Mouse (Mus musculus) embryonic facial prominence, embryonic 12.5 days (tissue): ENCODE results near the gene Myo3b. TPM values are rescaled to one million over a fixed set of nuclear protein-coding genes. Genes with fewer than 3 reads are reported as not detected.

Experiments used
- ATAC-seq: fragments of 200-750 bp; cut with Nextera tagmentation; 2 replicates; pipeline ENCODE4 v1.8.0; 2017; ENCODE audit not compliant: insufficient number of reproducible peaks, insufficient read depth, low FRiP score, low TSS enrichment
- H3K27ac ChIP-seq: fragments of 300-500 bp; sonication (generic); 2 replicates; pipeline ENCODE4 v1.5.1; 2016; ENCODE audit warnings: mild to moderate bottlenecking
- H3K27me3 ChIP-seq: fragments of 300-500 bp; sonication (generic); 2 replicates; pipeline ENCODE4 v1.6.1; 2016; ENCODE audit warnings: mild to moderate bottlenecking, moderate library complexity
- H3K36me3 ChIP-seq: fragments of 300-500 bp; sonication (generic); 2 replicates; pipeline ENCODE4 v1.6.1; 2016; ENCODE audit warnings: mild to moderate bottlenecking
- H3K4me1 ChIP-seq: fragments of 300-500 bp; sonication (generic); 2 replicates; pipeline ENCODE4 v1.6.1; 2016
- H3K4me2 ChIP-seq: fragments of 300-500 bp; sonication (generic); replicated peaks from 2 replicates; pipeline ENCODE4 v1.6.1; 2016; ENCODE audit warnings: mild to moderate bottlenecking, moderate library complexity
- H3K4me3 ChIP-seq: fragments of 300-500 bp; sonication (generic); 2 replicates; pipeline ENCODE4 v1.5.1; 2016; ENCODE audit warnings: mild to moderate bottlenecking
- H3K9ac ChIP-seq: fragments of 300-500 bp; sonication (generic); 2 replicates; pipeline ENCODE4 v1.6.1; 2016; ENCODE audit warnings: mild to moderate bottlenecking, moderate library complexity
- H3K9me3 ChIP-seq: fragments of 300-500 bp; sonication (generic); 2 replicates; pipeline ENCODE4 v1.6.1; 2016; ENCODE audit warnings: mild to moderate bottlenecking, moderate library complexity
- WGBS: fragments of 180-500 bp; shearing (Covaris S2); methylation state at CpG from one replicate; pipeline ENCODE4 v1.1.7; 2016; 5-methylcytosine and 5-hydroxymethylcytosine counted together
- polyA plus RNA-seq: library from polyadenylated mRNA; unstranded; fragments of >200 nt; fragmentation: Nextera tagmentation; extraction: Ambion mirVana; gene quantifications from 2 replicates; pipeline ENCODE4 v1.2.1, GENCODE M21; 2016

The Myo3b gene
- polyA plus RNA-seq, 1 experiment from 2014 or later, result 0.12 TPM

DNA sequence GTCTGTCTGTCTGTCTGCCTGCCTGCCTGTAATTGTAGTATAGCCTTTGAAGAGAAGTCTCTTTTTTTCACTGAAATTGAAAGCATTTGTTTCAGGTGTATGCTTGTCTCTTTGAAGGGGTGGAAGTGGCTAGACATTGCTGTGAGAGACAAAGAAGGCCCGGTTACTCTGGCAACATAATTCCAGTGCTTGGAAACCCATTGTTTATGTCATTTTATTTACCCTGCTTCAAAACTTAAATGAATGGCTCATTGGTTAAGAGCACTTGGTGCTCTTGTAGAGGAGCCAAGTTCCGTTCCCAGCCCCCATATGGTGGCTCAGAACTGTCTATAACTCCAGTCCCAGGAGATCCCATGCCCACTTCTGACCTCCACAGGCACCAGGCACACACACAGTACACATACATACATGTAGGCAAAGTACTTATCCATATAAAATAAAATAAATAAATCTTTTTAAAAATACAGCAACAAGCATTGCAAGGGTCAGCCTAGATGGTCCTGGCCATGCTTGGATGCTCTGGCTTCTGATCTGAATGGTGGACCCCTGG lies 221.8 kb downstream of the Myo3b start:
- H3K4me2 ChIP-seq, result no peak overlapping the region
- no peak overlapping the region for H3K4me3 ChIP-seq
- peaks cover 20% of the 10 kb centered on the region for H3K4me1 ChIP-seq
- 77% methylated on average over 2 of the region's 2 CpGs for WGBS
- H3K9me3 ChIP-seq, result no peaks in the 10 kb centered on the region
- H3K27ac ChIP-seq, result no peak overlapping the region
- no peak for ATAC-seq
- no peaks in the 10 kb centered on the region for H3K36me3 ChIP-seq
- no peaks in the 10 kb centered on the region for H3K27me3 ChIP-seq
- no peak overlapping the region for H3K9ac ChIP-seq

DNA sequence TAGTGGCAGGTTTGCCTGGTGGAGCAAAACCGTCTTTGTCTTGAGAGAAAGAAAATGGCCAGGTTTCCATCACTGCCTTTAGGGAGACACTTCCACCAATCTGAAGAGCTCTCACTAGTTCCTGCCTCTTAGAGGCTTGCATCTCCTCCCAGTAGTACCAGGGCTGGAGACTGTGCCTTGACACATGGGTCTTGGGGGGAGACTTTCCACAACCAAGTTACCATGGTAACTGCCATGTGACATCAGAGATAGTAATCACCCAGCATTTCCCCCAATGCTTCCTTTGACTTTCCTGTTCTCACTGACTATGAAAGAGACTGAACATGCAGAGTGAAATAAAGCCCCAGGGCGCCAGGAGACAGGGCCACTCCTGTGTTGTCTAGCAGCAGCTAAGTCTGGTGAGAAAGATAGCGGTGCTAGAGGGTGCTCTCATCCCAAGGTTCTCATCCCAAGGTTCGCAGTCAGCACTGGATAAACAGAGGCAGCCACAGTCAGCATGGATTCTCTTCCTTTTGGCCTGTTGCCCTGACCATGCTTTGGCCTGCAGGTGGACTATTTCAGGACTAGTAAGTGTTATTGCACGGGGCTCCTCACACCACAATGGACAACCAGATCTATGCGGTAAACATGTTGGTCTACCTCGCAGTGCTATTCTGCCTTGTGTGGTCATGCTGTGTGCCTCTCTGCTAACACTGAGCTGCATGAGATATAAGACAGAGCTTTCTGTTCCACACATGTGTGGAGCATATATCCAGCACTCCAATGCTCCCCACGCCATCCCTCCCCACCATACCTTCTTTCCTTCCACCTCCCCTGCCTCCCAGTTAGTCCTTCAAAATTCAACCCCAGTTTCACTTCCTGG lies 223.0 kb downstream of the Myo3b start:
- WGBS, result 64% methylated on average over 8 of the region's 8 CpGs
- Histone ChIP-seq H3K27me3 (no peaks in the 10 kb centered on the region), H3K27ac (peak overlapping the region; percentile 63; the same call in 1 of the 2 replicates), H3K36me3 (no peaks in the 10 kb centered on the region), H3K9me3 (no peaks in the 10 kb centered on the region), H3K9ac (no peak overlapping the region), H3K4me1 (peaks cover 20% of the 10 kb centered on the region), H3K4me2 (peak overlapping the region; percentile 11; the same call in 1 of the 2 replicates), H3K4me3 (no peak overlapping the region)
- ATAC-seq, result peak; percentile 22; the same call in 1 of the 2 replicates

DNA sequence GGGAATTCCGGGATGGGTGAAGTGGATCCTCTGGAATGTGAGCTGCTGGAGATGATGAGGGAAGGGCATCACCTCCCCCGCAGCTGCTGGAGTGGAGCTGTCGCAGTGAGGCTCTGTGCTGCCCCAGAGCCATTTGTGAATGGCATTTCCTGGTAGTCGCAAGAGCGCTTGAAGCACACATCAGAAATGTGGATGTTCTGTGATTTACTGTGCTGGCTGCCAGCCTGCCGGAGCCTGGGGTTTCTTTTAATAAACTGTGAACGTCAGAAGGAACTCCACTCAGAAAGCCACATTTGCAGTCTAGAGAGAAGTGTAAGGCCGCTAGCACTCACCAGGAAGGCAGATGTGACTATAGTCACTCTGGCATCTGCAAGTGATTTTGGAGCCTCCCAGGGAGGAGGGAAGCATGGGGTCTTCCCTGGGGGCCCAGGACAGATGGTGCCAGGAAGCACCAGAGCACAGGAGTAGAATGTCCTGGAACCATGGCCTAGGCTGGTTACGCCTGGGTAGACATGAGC lies 223.7 kb downstream of the Myo3b start:
- Histone ChIP-seq H3K4me2 (peak overlapping the region; percentile 11; the same call in 1 of the 2 replicates), H3K4me1 (peaks cover 20% of the 10 kb centered on the region), H3K9ac (no peak overlapping the region), H3K27me3 (no peaks in the 10 kb centered on the region), H3K9me3 (no peaks in the 10 kb centered on the region), H3K4me3 (no peak overlapping the region), H3K36me3 (no peaks in the 10 kb centered on the region), H3K27ac (peak overlapping the region; percentile 63; the same call in 1 of the 2 replicates)
- no peak for ATAC-seq
- WGBS, result 13% methylated on average over 9 of the region's 9 CpGs

DNA sequence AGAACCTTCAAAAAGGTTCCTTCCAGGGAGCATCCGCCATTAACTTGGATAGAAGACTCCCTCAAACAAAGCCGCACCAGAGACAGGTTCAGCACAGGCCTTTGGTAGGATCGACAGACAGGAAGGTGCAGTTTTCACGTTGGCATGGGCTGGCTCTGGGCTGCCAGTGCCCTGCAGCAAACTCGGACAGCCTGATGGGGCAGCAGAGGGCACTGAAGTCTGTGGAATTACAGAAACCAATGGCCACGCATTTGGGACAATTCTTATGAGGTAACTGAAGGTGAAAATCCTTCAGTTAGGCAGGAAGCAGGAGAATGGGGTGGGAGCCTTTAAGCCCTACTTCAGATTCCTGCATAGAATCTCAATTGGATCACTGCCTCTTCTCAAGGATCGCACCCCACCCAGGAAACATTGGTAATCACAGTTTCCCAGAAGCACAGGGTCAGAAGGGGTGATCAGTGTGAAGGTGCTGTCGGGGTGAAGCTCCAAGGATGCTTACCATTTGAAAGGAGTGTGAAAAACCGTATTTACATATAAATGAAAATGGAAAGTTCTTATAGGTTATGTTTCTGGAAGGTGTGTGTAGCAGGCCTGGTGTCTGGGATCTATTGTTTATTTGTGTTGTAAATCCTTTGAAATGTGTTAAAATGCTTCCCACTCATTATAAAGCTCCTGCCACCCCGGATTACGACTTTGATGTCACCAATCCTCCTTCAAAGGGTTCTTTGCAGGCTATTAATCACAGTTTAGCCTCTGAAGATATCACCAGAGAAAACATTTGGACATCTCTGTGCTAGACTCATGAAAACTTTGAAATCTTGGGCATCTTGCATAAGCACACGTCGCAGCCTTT lies 239.7 kb downstream of the Myo3b start:
- WGBS, result 41% methylated on average over 13 of the region's 13 CpGs
- no peak for ATAC-seq
- Histone ChIP-seq H3K9me3 (no peaks in the 10 kb centered on the region), H3K4me3 (no peak overlapping the region), H3K27me3 (no peaks in the 10 kb centered on the region), H3K36me3 (no peaks in the 10 kb centered on the region), H3K4me1 (no peaks in the 10 kb centered on the region), H3K4me2 (no peak overlapping the region), H3K9ac (no peak overlapping the region), H3K27ac (no peak overlapping the region)

DNA sequence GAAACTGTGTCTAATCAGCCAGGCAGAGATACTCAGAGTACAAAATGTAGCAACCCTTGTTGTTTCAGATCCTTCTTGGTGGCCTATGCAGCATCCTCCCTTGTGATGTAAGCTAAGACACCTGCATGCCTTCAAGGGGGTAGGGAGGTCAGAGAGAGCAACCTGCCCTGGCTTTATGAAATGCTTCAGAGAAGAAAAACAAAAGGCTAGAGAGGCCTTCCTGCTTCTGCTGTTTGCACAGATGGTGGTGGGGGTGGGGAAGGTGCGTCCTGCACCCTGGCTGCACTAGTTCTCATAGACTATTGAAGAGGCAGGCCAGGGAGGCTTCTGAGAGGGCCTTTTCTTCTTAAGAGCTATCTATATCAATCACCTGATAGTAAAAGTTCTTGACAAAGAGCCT lies 245.2 kb downstream of the Myo3b start:
- Histone ChIP-seq H3K4me3 (no peak overlapping the region), H3K27me3 (no peaks in the 10 kb centered on the region), H3K4me1 (no peaks in the 10 kb centered on the region), H3K27ac (no peak overlapping the region), H3K4me2 (no peak overlapping the region), H3K9ac (no peak overlapping the region), H3K36me3 (no peaks in the 10 kb centered on the region), H3K9me3 (no peaks in the 10 kb centered on the region)
- ATAC-seq, result no peak
- 71% methylated on average over 1 of the region's 1 CpGs for WGBS

DNA sequence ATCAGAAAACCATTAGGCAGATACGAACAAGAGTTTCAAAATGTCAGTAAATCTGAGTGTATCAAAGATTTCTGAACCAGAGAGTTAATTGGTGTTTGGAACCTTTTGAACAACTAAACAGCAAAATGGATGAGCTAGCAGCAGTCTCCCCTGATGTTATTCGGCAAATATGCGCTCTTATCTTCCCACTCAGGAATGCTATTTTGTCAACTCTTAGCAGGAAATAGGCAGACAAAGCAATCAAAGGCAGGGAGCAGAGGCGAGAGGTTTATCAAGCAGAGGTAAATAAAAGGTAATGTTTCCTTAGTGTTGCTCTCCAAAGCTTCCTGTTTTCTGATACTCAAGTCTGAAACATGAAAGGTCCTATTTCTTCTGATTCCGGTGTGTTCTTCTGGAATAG lies 252.1 kb downstream of the Myo3b start:
- Histone ChIP-seq H3K9me3 (no peaks in the 10 kb centered on the region), H3K36me3 (no peaks in the 10 kb centered on the region), H3K4me3 (no peak overlapping the region), H3K27me3 (no peaks in the 10 kb centered on the region), H3K4me2 (no peak overlapping the region), H3K27ac (no peak overlapping the region), H3K9ac (no peak overlapping the region), H3K4me1 (no peaks in the 10 kb centered on the region)
- WGBS, result 60% methylated on average over 5 of the region's 5 CpGs
- no peak for ATAC-seq

DNA sequence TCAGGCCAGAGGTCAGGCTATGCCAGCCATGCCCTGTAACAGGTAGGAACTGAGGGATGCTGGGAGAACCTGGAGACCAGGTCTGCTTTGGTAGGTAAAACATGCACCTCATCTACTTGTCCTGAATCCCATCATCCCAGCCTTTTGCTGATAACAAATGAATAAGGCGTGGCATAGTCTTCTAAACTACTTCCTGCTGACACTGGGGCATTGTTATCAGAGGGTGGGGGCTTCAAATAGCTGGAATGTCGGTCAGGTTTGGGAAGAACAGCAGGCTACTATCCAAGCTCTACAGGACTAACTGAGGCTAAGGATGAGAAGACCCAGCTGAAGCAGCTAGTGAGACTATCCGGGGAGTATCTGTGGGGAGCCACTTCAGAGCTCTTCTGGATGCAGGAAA lies 253.8 kb downstream of the Myo3b start:
- Histone ChIP-seq H3K4me2 (no peak overlapping the region), H3K27me3 (no peaks in the 10 kb centered on the region), H3K4me1 (no peaks in the 10 kb centered on the region), H3K9me3 (no peaks in the 10 kb centered on the region), H3K36me3 (no peaks in the 10 kb centered on the region), H3K4me3 (no peak overlapping the region), H3K9ac (no peak overlapping the region), H3K27ac (no peak overlapping the region)
- 58% methylated on average over 3 of the region's 3 CpGs for WGBS
- no peak for ATAC-seq

DNA sequence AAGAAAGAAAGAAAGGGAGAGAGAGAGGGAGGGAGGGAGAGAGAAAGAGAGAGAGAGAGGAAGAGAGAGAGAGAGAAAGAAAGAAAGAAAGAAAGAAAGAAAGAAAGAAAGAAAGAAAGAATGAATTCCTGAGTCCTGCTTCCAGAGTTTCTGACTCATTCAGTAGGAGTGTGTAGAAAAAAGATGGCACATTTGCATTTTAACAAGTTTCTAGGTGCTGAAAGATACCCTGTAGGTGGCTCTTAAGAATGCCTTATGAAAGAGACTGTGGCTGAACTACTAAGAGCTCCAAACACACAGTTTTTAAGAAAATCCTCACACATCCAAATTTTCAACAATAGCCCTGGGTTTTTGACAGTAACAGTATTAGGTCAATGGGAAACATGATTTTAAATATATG lies 264.0 kb downstream of the Myo3b start:
- no peak for ATAC-seq
- Histone ChIP-seq H3K27ac (no peak overlapping the region), H3K4me1 (no peaks in the 10 kb centered on the region)

DNA sequence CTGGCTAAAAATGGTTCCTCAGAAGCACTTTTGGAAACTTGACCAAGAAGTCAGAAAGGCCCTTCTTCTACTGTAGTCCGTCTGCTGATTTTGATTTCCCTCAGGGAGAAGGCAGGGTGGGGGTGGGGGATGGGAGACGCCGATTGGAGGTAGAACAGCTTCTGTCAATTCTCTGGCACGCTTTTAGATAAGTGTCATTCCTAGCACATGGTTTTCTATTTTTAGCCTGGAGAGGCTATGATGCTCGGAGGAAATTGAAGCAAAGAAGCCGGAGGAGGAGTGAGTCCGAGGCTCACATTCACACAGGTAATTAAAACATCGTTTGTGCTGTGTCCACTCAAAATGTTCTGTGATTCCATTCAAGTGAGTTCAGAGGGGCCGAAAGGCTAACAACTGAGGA lies 276.2 kb downstream of the Myo3b start:
- no peak overlapping the region for H3K4me3 ChIP-seq
- no peak overlapping the region for H3K9ac ChIP-seq
- no peak overlapping the region for H3K4me2 ChIP-seq
- no peak overlapping the region for H3K27ac ChIP-seq
- peaks cover 9% of the 10 kb centered on the region; the same call in 1 of the 2 replicates for H3K27me3 ChIP-seq
- WGBS, result 57% methylated on average over 9 of the region's 9 CpGs
- H3K4me1 ChIP-seq, result peaks cover 13% of the 10 kb centered on the region
- H3K9me3 ChIP-seq, result no peaks in the 10 kb centered on the region
- no peak for ATAC-seq
- H3K36me3 ChIP-seq, result no peaks in the 10 kb centered on the region

More for the DNA sequence above, 264.0 kb downstream of the Myo3b start:
- no peaks in the 10 kb centered on the region for H3K27me3 ChIP-seq
- no peak overlapping the region for H3K4me3 ChIP-seq
- no peaks in the 10 kb centered on the region for H3K36me3 ChIP-seq
- no peak overlapping the region for H3K9ac ChIP-seq
- no peaks in the 10 kb centered on the region for H3K9me3 ChIP-seq
- no peak overlapping the region for H3K4me2 ChIP-seq

DNA sequence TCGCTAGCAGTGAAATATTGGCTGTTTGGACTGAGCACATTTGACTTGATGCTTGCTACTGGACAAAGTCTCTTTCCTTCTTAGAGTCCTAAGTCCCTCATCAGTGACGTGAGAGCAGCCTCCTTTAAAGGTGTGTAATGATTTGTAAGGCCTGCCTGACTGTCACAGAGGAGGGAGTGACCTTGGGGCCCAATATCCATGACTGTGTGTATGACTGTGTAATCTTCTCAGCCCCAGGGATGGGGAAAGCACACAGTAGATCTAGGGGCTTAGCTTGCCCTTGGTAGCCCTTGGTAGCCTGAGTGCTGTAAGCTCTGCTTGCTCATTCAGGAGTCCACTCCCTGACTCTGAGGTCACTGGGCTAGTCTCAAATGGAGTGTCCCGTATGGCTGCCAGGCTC lies 276.8 kb downstream of the Myo3b start:
- peaks cover 13% of the 10 kb centered on the region for H3K4me1 ChIP-seq
- H3K9ac ChIP-seq, result no peak overlapping the region
- no peaks in the 10 kb centered on the region for H3K36me3 ChIP-seq
- peaks cover 9% of the 10 kb centered on the region; the same call in 1 of the 2 replicates for H3K27me3 ChIP-seq
- H3K9me3 ChIP-seq, result no peaks in the 10 kb centered on the region
- no peak overlapping the region for H3K4me3 ChIP-seq
- no peak overlapping the region for H3K4me2 ChIP-seq
- no peak overlapping the region for H3K27ac ChIP-seq
- no peak for ATAC-seq
- 84% methylated on average over 3 of the region's 3 CpGs for WGBS

DNA sequence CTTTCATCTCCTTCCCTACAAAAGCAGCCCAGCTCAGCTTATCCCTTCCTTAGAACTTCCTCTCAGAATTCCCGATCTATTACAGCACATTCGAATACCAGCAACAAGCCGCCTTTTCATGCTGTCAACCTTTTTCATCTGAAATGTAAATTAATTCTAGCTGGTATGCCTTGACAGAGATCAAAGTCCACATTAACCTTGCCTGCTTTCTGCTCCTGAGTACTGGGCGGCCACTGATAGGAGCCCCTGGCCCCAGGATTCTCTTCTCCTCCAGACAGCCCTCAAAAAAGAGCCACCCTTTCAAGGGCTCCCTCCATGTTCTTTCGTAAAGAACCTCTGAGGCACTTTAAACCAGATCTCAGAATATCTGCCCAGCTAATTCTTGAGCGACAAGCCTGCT lies 278.9 kb downstream of the Myo3b start:
- Histone ChIP-seq H3K4me2 (no peak overlapping the region), H3K36me3 (no peaks in the 10 kb centered on the region), H3K4me3 (no peak overlapping the region), H3K9ac (no peak overlapping the region), H3K27me3 (peaks cover 9% of the 10 kb centered on the region; the same call in 1 of the 2 replicates), H3K4me1 (peaks cover 16% of the 10 kb centered on the region), H3K9me3 (no peaks in the 10 kb centered on the region), H3K27ac (no peak overlapping the region)
- no peak for ATAC-seq
- WGBS, result 18% methylated on average over 6 of the region's 6 CpGs
